Mouse (Mus musculus) limb, embryonic 13.5 days (tissue): ENCODE measurements at regions not wholly inside any gene's neighbourhood (a gene's known extent, or its start where the extent isn't known, plus 50 kb on each side); places are given as distances from the start of the nearest gene placed in this dataset.

ENCODE experiments used
- ATAC-seq: fragments of 200-750 bp; cut with Nextera tagmentation; 2 replicates; pipeline ENCODE4 v1.8.0; 2017; ENCODE audit warnings: low read depth, moderate number of reproducible peaks, moderate TSS enrichment; ENCODE audit not compliant: low FRiP score
- H3K27ac ChIP-seq: fragments of 300-500 bp; sonication (generic); 2 replicates; pipeline ENCODE4 v1.5.1; 2015; ENCODE audit warnings: inconsistent platforms, mild to moderate bottlenecking, moderate library complexity
- H3K27me3 ChIP-seq: fragments of 300-500 bp; sonication (generic); 2 replicates; pipeline ENCODE4 v1.6.1; 2015; ENCODE audit warnings: mild to moderate bottlenecking, inconsistent platforms
- H3K36me3 ChIP-seq: fragments of 300-500 bp; sonication (generic); 2 replicates; pipeline ENCODE4 v1.6.1; 2015; ENCODE audit warnings: inconsistent platforms, mild to moderate bottlenecking, moderate library complexity
- H3K4me1 ChIP-seq: fragments of 300-500 bp; sonication (generic); 2 replicates; pipeline ENCODE4 v1.6.1; 2015; ENCODE audit warnings: inconsistent platforms
- H3K4me2 ChIP-seq: fragments of 300-500 bp; sonication (generic); replicated peaks from 2 replicates; pipeline ENCODE4 v1.6.1; 2015; ENCODE audit warnings: inconsistent platforms, mild to moderate bottlenecking, moderate library complexity
- H3K4me3 ChIP-seq: fragments of 300-500 bp; sonication (generic); 2 replicates; pipeline ENCODE4 v1.5.1; 2015; ENCODE audit warnings: moderate library complexity, mild to moderate bottlenecking, inconsistent platforms
- H3K9ac ChIP-seq: fragments of 300-500 bp; sonication (generic); 2 replicates; pipeline ENCODE4 v1.6.1; 2015; ENCODE audit warnings: mild to moderate bottlenecking, inconsistent platforms
- H3K9me3 ChIP-seq: fragments of 300-500 bp; sonication (generic); 2 replicates; pipeline ENCODE4 v1.6.1; 2016; ENCODE audit warnings: inconsistent platforms
- WGBS: fragments of 180-500 bp; shearing (Covaris S2); methylation state at CpG from one replicate; pipeline ENCODE4 v1.1.7; 2015; 5-methylcytosine and 5-hydroxymethylcytosine counted together

DNA sequence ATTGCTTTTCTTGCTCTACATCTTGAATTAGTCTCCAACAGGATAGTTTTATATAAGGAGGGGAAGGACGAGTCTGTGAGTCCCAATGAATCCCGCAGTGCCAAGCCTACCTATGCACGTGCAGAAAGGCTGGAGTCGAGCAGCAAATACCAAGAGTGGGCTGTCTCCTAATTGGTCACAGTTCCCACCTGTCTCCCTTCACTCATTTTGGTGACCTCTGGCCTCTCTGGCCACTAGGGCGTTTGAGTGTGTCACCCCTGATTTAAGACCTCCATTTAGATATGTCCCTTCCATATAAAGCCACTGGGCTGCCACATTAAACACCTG, 234.1 kb downstream of the Zfp36l1 start:
- 22% methylated on average over 5 of the region's 5 CpGs for WGBS
- Histone ChIP-seq H3K9ac (no peak overlapping the region), H3K4me3 (no peak overlapping the region), H3K27ac (peak overlapping the region; percentile 87; the same call in 1 of the 2 replicates), H3K4me2 (no peak overlapping the region), H3K27me3 (no peaks in the 10 kb centered on the region), H3K4me1 (peaks cover 43% of the 10 kb centered on the region), H3K36me3 (no peaks in the 10 kb centered on the region), H3K9me3 (no peaks in the 10 kb centered on the region)
- ATAC-seq, result no peak

DNA sequence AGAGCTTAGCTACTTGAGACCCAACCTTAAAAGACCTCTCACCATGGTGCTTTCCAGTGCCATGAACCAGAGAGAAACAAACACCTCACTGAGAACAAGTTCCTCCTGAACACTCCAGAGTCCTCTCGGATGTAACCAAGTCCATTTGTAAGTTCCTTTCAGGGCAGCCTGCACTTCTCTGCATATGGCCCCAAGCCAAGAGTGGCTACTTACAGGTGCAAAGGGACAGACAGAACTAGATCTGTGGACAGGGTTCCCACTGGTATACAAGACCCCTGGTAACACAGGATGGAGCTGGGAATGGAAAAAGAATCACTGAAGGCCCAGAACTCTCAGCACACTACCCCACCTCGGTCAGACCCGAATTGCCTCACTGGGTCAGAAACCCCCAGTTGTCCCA, 234.7 kb downstream of the Zfp36l1 start:
- Histone ChIP-seq H3K36me3 (no peaks in the 10 kb centered on the region), H3K9ac (no peak overlapping the region), H3K9me3 (no peaks in the 10 kb centered on the region), H3K4me3 (no peak overlapping the region), H3K27ac (no peak overlapping the region), H3K4me1 (peaks cover 43% of the 10 kb centered on the region), H3K27me3 (no peaks in the 10 kb centered on the region), H3K4me2 (no peak overlapping the region)
- no peak for ATAC-seq
- 66% methylated on average over 3 of the region's 3 CpGs for WGBS

DNA sequence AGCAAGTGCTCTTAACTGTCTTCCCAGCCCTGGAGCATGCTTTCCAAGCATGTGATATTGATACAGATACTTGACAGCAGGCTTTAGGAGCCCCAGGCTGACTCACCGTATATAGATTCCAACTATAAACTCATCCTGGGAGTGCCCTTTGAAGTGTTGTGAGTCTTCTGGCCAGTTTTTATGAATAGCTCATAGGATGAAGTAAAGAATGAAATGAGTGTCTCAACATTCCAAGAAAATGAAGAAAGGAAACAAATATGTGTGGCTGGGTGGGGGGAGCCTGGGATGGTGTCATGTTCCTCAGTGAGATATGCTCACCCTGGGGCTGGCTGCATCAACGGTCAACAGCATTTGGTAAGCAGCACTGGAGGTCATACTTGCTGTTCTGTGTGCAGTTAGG, 238.5 kb downstream of the Zfp36l1 start:
- ATAC-seq, result no peak
- 45% methylated on average over 2 of the region's 2 CpGs for WGBS
- H3K36me3 ChIP-seq, result no peaks in the 10 kb centered on the region
- no peaks in the 10 kb centered on the region for H3K9me3 ChIP-seq
- H3K4me3 ChIP-seq, result no peak overlapping the region
- H3K4me1 ChIP-seq, result peaks cover 20% of the 10 kb centered on the region
- no peak overlapping the region for H3K9ac ChIP-seq
- no peak overlapping the region for H3K4me2 ChIP-seq
- no peaks in the 10 kb centered on the region for H3K27me3 ChIP-seq
- no peak overlapping the region for H3K27ac ChIP-seq

DNA sequence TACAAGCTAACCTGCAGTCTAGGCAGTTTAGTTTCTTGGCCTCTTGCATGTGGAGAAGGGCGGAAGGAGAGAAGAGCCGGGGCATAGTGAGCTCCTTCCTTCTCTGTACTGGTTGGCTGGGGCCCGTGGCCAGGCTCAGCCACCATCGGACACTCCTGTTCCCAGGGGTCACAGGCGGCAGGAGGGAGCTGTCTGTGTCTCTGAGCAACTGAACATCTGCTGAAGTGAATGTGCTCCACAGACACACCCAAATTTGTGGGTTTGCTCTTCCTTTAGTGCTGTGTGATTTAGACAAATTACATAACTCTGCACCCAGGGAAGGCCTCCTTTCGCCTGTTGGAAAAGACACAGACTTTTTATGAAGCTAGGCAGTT, 247.6 kb downstream of the Zfp36l1 start:
- Histone ChIP-seq H3K9me3 (peaks cover 9% of the 10 kb centered on the region), H3K36me3 (no peaks in the 10 kb centered on the region), H3K27me3 (no peaks in the 10 kb centered on the region), H3K27ac (peak overlapping the region; percentile 67), H3K4me1 (peaks cover 24% of the 10 kb centered on the region), H3K4me3 (no peak overlapping the region), H3K9ac (no peak overlapping the region), H3K4me2 (no peak overlapping the region)
- 48% methylated on average over 6 of the region's 6 CpGs for WGBS
- ATAC-seq, result no peak

- Histone ChIP-seq H3K9ac (no peak overlapping the region), H3K4me2 (no peak overlapping the region), H3K27me3 (no peaks in the 10 kb centered on the region), H3K4me1 (peaks cover 30% of the 10 kb centered on the region), H3K9me3 (peaks cover 9% of the 10 kb centered on the region), H3K4me3 (no peak overlapping the region), H3K36me3 (no peaks in the 10 kb centered on the region), H3K27ac (peak overlapping the region; percentile 67)
- no peak for ATAC-seq
- 58% methylated on average over 20 of the region's 20 CpGs for WGBS
Observed at GRCm38 (mm10) chr12:79864346-79865178, 248.3 kb downstream of the Zfp36l1 start.
